Mouse (Mus musculus) adrenal gland, postnatal 36 days (tissue): ENCODE data around the gene Rbm4b. TPM values are rescaled to one million over a fixed set of nuclear protein-coding genes. Genes with fewer than 3 reads are reported as not detected.
"Not testable (repeated sequence)": the region's sequence is repeated elsewhere in the genome, so short reads cannot be mapped to it uniquely, and the experiment has no call there.

Source experiments
- DNase-seq, 2 experiments: peaks; one replicate each; pipeline ENCODE4 v3.0.0; 2021; ENCODE audit warnings: mixed read lengths in 1 of 2
- total RNA-seq, 2 experiments: library from RNA; stranded (reverse); gene quantifications; 2 replicates each; pipeline ENCODE4 v1.2.3; 2021

Gene Rbm4b
- total RNA-seq, 2 experiments from 2014 or later: 16.4 to 17.1 TPM

- peak; percentile 75 to 83 for DNase-seq
Measured at GRCm38 (mm10) chr19:4745057-4745456, 11.2 kb upstream of the Rbm4b start.

GRCm38 (mm10) chr19:4745681-4746080 lies 10.6 kb upstream of the Rbm4b start:
- peak in 1 of 2 experiments; percentile 18 for DNase-seq

- DNase-seq: peak; percentile 80 to 83
Measured at GRCm38 (mm10) chr19:4746611-4747010, 9.7 kb upstream of the Rbm4b start.

GRCm38 (mm10) chr19:4747631-4748312 lies 8.5 kb upstream of the Rbm4b start:
- DNase-seq: no peak

GRCm38 (mm10) chr19:4748493-4748892 lies 7.8 kb upstream of the Rbm4b start:
- no peak for DNase-seq

GRCm38 (mm10) chr19:4749975-4750374 lies 6.3 kb upstream of the Rbm4b start:
- no peak for DNase-seq

- DNase-seq: peak; percentile 92 to 94
Measured at GRCm38 (mm10) chr19:4755565-4756192, 618 bp upstream of the Rbm4b start.

GRCm38 (mm10) chr19:4756921-4757320 lies 624 bp downstream of the Rbm4b start:
- no peak for DNase-seq

- not testable (repeated sequence) for DNase-seq
Measured at GRCm38 (mm10) chr19:4760544-4760943, 4.2 kb downstream of the Rbm4b start.

- peak in 1 of 2 experiments; percentile 48 for DNase-seq
Measured at GRCm38 (mm10) chr19:4762876-4763275, 6.6 kb downstream of the Rbm4b start.

- DNase-seq: no peak
Measured at GRCm38 (mm10) chr19:4767507-4768148, 11.3 kb downstream of the Rbm4b start.

- no peak for DNase-seq
Measured at GRCm38 (mm10) chr19:4772785-4773184, 16.5 kb downstream of the Rbm4b start.

- DNase-seq: no peak
Measured at GRCm38 (mm10) chr19:4782891-4783290, 26.6 kb downstream of the Rbm4b start.

- DNase-seq: no peak
Measured at GRCm38 (mm10) chr19:4785206-4785605, 28.9 kb downstream of the Rbm4b start.

GRCm38 (mm10) chr19:4786313-4786712 lies 30.0 kb downstream of the Rbm4b start:
- DNase-seq: no peak

- DNase-seq: no peak
Measured at GRCm38 (mm10) chr19:4793281-4793830, 37.1 kb downstream of the Rbm4b start.

GRCm38 (mm10) chr19:4793831-4794422 lies 37.6 kb downstream of the Rbm4b start, which contains the start of gene Rbm4:
Gene Rbm4, minus strand, starts transcription at chr19:4793901.
- peak; percentile 95 to 97 for DNase-seq

GRCm38 (mm10) chr19:4795929-4796328 lies 39.6 kb downstream of the Rbm4b start:
- DNase-seq: no peak

- no peak for DNase-seq
Measured at GRCm38 (mm10) chr19:4797846-4798245, 41.5 kb downstream of the Rbm4b start.

GRCm38 (mm10) chr19:4799083-4799482 lies 42.8 kb downstream of the Rbm4b start:
- no peak for DNase-seq

GRCm38 (mm10) chr19:4802691-4803091 lies 46.4 kb downstream of the Rbm4b start:
- no peak for DNase-seq

GRCm38 (mm10) chr19:4803283-4803682 lies 47.0 kb downstream of the Rbm4b start:
- no peak for DNase-seq

- DNase-seq: no peak
Measured at GRCm38 (mm10) chr19:4810309-4810708, 54.0 kb downstream of the Rbm4b start.
